Mouse (Mus musculus) forebrain, embryonic 12.5 days (tissue): ENCODE data around the gene Srgap3. TPM values are rescaled to one million over a fixed set of nuclear protein-coding genes. Genes with fewer than 3 reads are reported as not detected.

ENCODE experiments used
- ATAC-seq: fragments of 200-750 bp; cut with Nextera tagmentation; 2 replicates; pipeline ENCODE4 v1.8.0; 2017; ENCODE audit warnings: moderate TSS enrichment; ENCODE audit not compliant: low FRiP score
- H3K27ac ChIP-seq: fragments of 300-500 bp; sonication (generic); 2 replicates; pipeline ENCODE4 v1.5.1; 2016; ENCODE audit warnings: mild to moderate bottlenecking
- H3K27me3 ChIP-seq: fragments of 300-500 bp; sonication (generic); 2 replicates; pipeline ENCODE4 v1.6.1; 2016; ENCODE audit warnings: mild to moderate bottlenecking
- H3K36me3 ChIP-seq: fragments of 300-500 bp; sonication (generic); replicated peaks from 2 replicates; pipeline ENCODE4 v1.6.1; 2016; ENCODE audit warnings: mild to moderate bottlenecking
- H3K4me1 ChIP-seq: fragments of 300-500 bp; sonication (generic); 2 replicates; pipeline ENCODE4 v1.6.1; 2016
- H3K4me2 ChIP-seq: fragments of 300-500 bp; sonication (generic); 2 replicates; pipeline ENCODE4 v1.6.1; 2016; ENCODE audit warnings: mild to moderate bottlenecking, moderate library complexity
- H3K4me3 ChIP-seq: fragments of 300-500 bp; sonication (generic); replicated peaks from 2 replicates; pipeline ENCODE4 v1.5.1; 2016; ENCODE audit warnings: mild to moderate bottlenecking
- H3K9ac ChIP-seq: fragments of 300-500 bp; sonication (generic); 2 replicates; pipeline ENCODE4 v1.6.1; 2016; ENCODE audit warnings: mild to moderate bottlenecking
- H3K9me3 ChIP-seq: fragments of 300-500 bp; sonication (generic); 2 replicates; pipeline ENCODE4 v1.6.1; 2016
- WGBS: fragments of 180-500 bp; shearing (Covaris S2); methylation state at CpG from one replicate; pipeline ENCODE4 v1.1.7; 2016; 5-methylcytosine and 5-hydroxymethylcytosine counted together
- polyA plus RNA-seq: library from polyadenylated mRNA; unstranded; fragments of >200 nt; fragmentation: Nextera tagmentation; extraction: Ambion mirVana; gene quantifications from 2 replicates; pipeline ENCODE4 v1.2.1, GENCODE M21; 2016

Srgap3 gene
- polyA plus RNA-seq, 1 experiment from 2014 or later = 39.9 TPM

GRCm38 (mm10) chr6:112926011-112926410 lies 21.1 kb downstream of the Srgap3 start:
- H3K36me3 ChIP-seq = peaks cover 19% of the 10 kb centered on the region

DNA sequence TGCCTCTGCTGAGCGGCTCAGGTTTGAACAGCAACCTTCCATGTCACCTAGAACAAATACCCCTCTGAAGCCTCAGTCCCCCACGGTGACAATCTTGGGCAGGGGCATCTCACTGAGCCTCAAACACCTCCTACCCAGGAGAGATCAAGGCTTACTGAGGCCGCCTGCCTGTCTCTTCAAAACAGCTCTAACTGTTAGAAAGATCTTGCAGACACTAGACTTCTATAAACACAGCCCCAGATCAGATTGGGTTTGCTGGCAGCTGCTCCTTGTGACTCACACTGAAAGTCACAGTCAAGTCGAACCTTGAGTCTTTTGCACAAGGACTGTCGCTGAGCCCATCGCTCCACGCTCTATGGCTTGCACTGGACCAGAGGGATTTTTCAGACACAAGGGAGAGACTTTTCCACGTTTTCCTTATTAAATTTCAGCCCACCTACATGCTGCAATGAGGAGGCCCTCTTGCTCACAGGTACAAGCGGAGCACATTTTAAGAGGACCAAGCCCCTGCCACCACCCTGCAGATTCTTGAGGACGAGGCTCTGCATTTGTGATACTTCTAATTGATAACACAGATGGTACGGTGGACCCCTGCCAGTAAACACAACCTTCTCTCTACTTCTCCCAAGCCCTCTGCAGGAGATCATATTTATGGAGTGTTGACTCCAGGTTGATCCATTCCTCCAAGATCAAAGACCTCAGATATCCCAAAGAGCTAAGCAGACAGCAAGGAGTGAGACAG lies 21.7 kb downstream of the Srgap3 start:
- H3K36me3 ChIP-seq = peaks cover 19% of the 10 kb centered on the region
- WGBS = 74% methylated on average over 11 of the region's 11 CpGs
- 0 out of 2 replicates have a peak overlapping the region, but pooled peaks have one; percentile 8 for H3K9ac ChIP-seq
- peak overlapping the region; percentile 15; the same call in 1 of the 2 replicates for H3K27ac ChIP-seq
- H3K4me2 ChIP-seq = no peak overlapping the region
- peaks cover 82% of the 10 kb centered on the region for H3K4me1 ChIP-seq
- H3K9me3 ChIP-seq = peaks cover 4% of the 10 kb centered on the region; the same call in 1 of the 2 replicates
- no peak for ATAC-seq
- no peak overlapping the region for H3K4me3 ChIP-seq
- H3K27me3 ChIP-seq = no peaks in the 10 kb centered on the region

More at GRCm38 (mm10) chr6:112926011-112926410, 21.1 kb downstream of the Srgap3 start:
- WGBS = 92% methylated on average over 5 of the region's 5 CpGs
- Histone ChIP-seq H3K9me3 (peaks cover 4% of the 10 kb centered on the region; the same call in 1 of the 2 replicates), H3K4me1 (peaks cover 84% of the 10 kb centered on the region), H3K9ac (no peak overlapping the region), H3K27me3 (no peaks in the 10 kb centered on the region), H3K4me2 (no peak overlapping the region), H3K27ac (0 out of 2 replicates have a peak overlapping the region, but pooled peaks have one; percentile 27), H3K4me3 (no peak overlapping the region)
- ATAC-seq = no peak

DNA sequence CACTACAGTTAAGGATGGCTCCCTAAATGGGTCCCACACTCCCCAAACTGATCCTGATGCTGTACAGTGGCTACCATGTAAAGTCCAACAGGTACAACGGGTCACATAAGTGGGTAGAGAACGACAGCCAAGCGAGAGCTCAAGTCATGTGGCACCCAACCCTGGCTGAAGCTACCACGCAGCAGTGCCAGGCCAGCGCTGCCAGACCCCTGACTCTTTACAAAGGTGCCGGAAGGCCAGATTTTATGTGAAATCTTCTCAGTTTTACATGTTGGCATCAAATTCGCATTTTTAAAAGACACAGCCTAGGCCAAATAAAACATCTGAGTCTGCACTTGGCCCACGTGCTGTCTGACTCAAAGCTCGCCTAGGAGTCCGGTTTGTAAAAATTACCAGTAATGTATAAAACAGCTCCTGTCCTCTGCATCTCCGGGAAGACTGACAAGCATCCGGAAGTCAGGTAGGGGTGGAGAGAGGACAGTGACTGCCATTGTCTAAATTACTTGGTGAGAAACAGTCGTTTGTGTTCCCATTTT lies 22.4 kb downstream of the Srgap3 start:
- WGBS = 84% methylated on average over 13 of the region's 13 CpGs
- peak overlapping the region; percentile 5; the same call in 1 of the 2 replicates for H3K27ac ChIP-seq

DNA sequence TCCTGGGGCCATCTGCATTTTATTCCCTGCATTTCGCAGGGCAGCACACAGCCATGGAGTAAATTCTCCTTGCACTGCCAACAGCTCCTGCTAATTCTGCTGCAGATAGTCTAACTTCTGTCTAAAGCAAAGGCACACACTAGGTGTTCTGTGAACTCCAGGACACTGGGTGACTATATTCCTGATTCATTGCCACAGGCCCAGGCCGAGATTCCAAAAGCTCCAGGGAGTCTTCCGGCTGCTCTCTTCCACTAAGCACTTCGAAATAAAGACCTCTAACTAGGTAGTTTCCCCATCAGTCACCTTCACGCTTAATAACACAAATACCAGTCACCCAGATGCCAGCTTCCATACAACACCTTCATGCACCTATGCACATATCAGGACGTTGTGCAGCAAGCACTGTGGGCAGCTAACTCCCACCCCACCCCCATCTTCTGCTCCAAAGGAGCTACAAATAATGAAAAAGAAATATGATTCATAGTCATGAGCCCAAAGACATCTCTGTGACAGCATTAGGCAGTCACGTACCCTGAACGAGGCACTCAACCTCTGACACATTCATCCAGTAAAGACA lies 26.4 kb downstream of the Srgap3 start:
- ATAC-seq = no peak
- Histone ChIP-seq H3K27me3 (no peaks in the 10 kb centered on the region), H3K4me3 (no peak overlapping the region), H3K9me3 (peaks cover 4% of the 10 kb centered on the region; the same call in 1 of the 2 replicates), H3K4me2 (no peak overlapping the region), H3K4me1 (peaks cover 49% of the 10 kb centered on the region), H3K27ac (no peak overlapping the region), H3K9ac (no peak overlapping the region), H3K36me3 (peaks cover 43% of the 10 kb centered on the region)
- WGBS = 86% methylated on average over 8 of the region's 8 CpGs

More for the DNA sequence above, 22.4 kb downstream of the Srgap3 start:
- no peaks in the 10 kb centered on the region for H3K27me3 ChIP-seq
- H3K9me3 ChIP-seq = peaks cover 4% of the 10 kb centered on the region; the same call in 1 of the 2 replicates
- H3K36me3 ChIP-seq = peaks cover 19% of the 10 kb centered on the region
- no peak overlapping the region for H3K4me2 ChIP-seq
- no peak overlapping the region for H3K4me3 ChIP-seq
- ATAC-seq = no peak
- H3K9ac ChIP-seq = no peak overlapping the region
- H3K4me1 ChIP-seq = peaks cover 76% of the 10 kb centered on the region

GRCm38 (mm10) chr6:112917717-112918116 lies 29.3 kb downstream of the Srgap3 start:
- H3K9ac ChIP-seq = no peak overlapping the region
- no peak overlapping the region for H3K4me3 ChIP-seq
- no peak overlapping the region for H3K27ac ChIP-seq
- H3K4me1 ChIP-seq = peaks cover 31% of the 10 kb centered on the region
- no peak overlapping the region for H3K4me2 ChIP-seq
- H3K9me3 ChIP-seq = peaks cover under 1% of the 10 kb centered on the region; the same call in 1 of the 2 replicates
- no peaks in the 10 kb centered on the region for H3K27me3 ChIP-seq
- peaks cover 46% of the 10 kb centered on the region for H3K36me3 ChIP-seq
- WGBS = 91% methylated on average over 8 of the region's 8 CpGs
- ATAC-seq = no peak

- ATAC-seq = no peak
- H3K4me2 ChIP-seq = no peak overlapping the region
- no peak overlapping the region for H3K27ac ChIP-seq
- H3K4me1 ChIP-seq = peaks cover 18% of the 10 kb centered on the region; the same call in 1 of the 2 replicates
- no peak overlapping the region for H3K4me3 ChIP-seq
- 95% methylated on average over 2 of the region's 2 CpGs for WGBS
- H3K9ac ChIP-seq = no peak overlapping the region
- H3K9me3 ChIP-seq = no peaks in the 10 kb centered on the region
- peaks cover 37% of the 10 kb centered on the region for H3K36me3 ChIP-seq
- H3K27me3 ChIP-seq = no peaks in the 10 kb centered on the region
These were observed 30.8 kb downstream of the Srgap3 start for GRCm38 (mm10) chr6:112916243-112916642.

DNA sequence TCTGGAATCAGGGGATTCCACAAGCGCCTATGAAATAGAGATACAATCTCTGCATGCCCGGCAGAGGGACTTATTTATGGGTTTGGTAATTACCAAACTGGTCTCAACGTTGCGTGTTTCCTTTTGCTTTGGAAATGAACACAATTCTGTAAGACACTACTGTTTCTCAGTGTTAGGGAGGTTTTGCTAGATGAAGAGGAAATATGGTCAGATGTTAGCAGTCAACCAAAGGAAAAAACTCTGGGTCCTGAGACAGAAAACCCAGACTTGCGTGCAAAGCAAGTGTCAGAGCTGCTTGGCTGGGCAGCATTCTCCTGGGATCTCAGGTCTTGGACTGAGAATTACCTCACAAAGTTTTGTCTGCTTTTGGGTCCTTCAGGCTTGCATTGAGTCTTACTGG lies 34.5 kb downstream of the Srgap3 start:
- no peak overlapping the region for H3K4me2 ChIP-seq
- ATAC-seq = no peak
- H3K4me1 ChIP-seq = peaks cover 18% of the 10 kb centered on the region; the same call in 1 of the 2 replicates
- H3K9ac ChIP-seq = no peak overlapping the region
- no peak overlapping the region for H3K27ac ChIP-seq
- H3K36me3 ChIP-seq = peaks cover 28% of the 10 kb centered on the region; the same call in 1 of the 2 replicates
- no peaks in the 10 kb centered on the region for H3K9me3 ChIP-seq
- WGBS = 94% methylated on average over 5 of the region's 5 CpGs
- no peaks in the 10 kb centered on the region for H3K27me3 ChIP-seq
- H3K4me3 ChIP-seq = no peak overlapping the region

- H3K9me3 ChIP-seq = no peaks in the 10 kb centered on the region
- peaks cover 13% of the 10 kb centered on the region; the same call in 1 of the 2 replicates for H3K36me3 ChIP-seq
- no peak overlapping the region for H3K4me2 ChIP-seq
- no peak for ATAC-seq
- 84% methylated on average over 2 of the region's 2 CpGs for WGBS
- peaks cover 18% of the 10 kb centered on the region; the same call in 1 of the 2 replicates for H3K4me1 ChIP-seq
- no peak overlapping the region for H3K27ac ChIP-seq
- no peaks in the 10 kb centered on the region for H3K27me3 ChIP-seq
- no peak overlapping the region for H3K4me3 ChIP-seq
- H3K9ac ChIP-seq = no peak overlapping the region
These were observed 37.4 kb downstream of the Srgap3 start for GRCm38 (mm10) chr6:112909711-112910110.

GRCm38 (mm10) chr6:112907887-112908584 lies 39.0 kb downstream of the Srgap3 start:
- Histone ChIP-seq H3K9me3 (no peaks in the 10 kb centered on the region), H3K27me3 (no peaks in the 10 kb centered on the region), H3K4me2 (no peak overlapping the region), H3K4me1 (peaks cover 34% of the 10 kb centered on the region), H3K4me3 (no peak overlapping the region), H3K36me3 (peaks cover 3% of the 10 kb centered on the region; the same call in 1 of the 2 replicates), H3K9ac (no peak overlapping the region), H3K27ac (no peak overlapping the region)
- WGBS = 84% methylated on average over 8 of the region's 8 CpGs
- ATAC-seq = no peak

GRCm38 (mm10) chr6:112903796-112904195 lies 43.3 kb downstream of the Srgap3 start:
- H3K4me1 ChIP-seq = peaks cover 63% of the 10 kb centered on the region
- ATAC-seq = no peak

GRCm38 (mm10) chr6:112903226-112903625 lies 43.8 kb downstream of the Srgap3 start:
- peak overlapping the region; percentile 95 for H3K27ac ChIP-seq
- H3K9ac ChIP-seq = peak overlapping the region; percentile 26
- peak; percentile 85 for ATAC-seq
- H3K4me2 ChIP-seq = peak overlapping the region; percentile 38
- under 1% methylated on average over 7 of the region's 7 CpGs for WGBS
- H3K36me3 ChIP-seq = peaks cover 3% of the 10 kb centered on the region; the same call in 1 of the 2 replicates
- no peaks in the 10 kb centered on the region for H3K27me3 ChIP-seq
- no peak overlapping the region; the same call in 1 of the 2 replicates for H3K4me3 ChIP-seq
- peaks cover 66% of the 10 kb centered on the region for H3K4me1 ChIP-seq
- no peaks in the 10 kb centered on the region for H3K9me3 ChIP-seq

More at GRCm38 (mm10) chr6:112903796-112904195, 43.3 kb downstream of the Srgap3 start:
- 82% methylated on average over 5 of the region's 5 CpGs for WGBS
- Histone ChIP-seq H3K27me3 (no peaks in the 10 kb centered on the region), H3K4me3 (no peak overlapping the region), H3K9me3 (no peaks in the 10 kb centered on the region), H3K4me2 (peak overlapping the region; percentile 38; the same call in 1 of the 2 replicates), H3K9ac (peak overlapping the region; percentile 26; the same call in 1 of the 2 replicates), H3K36me3 (peaks cover 3% of the 10 kb centered on the region; the same call in 1 of the 2 replicates), H3K27ac (peak overlapping the region; percentile 95)
